Comparison of ENCODE assay signal across 28 mouse cellular contexts in the genomic region with DNA sequence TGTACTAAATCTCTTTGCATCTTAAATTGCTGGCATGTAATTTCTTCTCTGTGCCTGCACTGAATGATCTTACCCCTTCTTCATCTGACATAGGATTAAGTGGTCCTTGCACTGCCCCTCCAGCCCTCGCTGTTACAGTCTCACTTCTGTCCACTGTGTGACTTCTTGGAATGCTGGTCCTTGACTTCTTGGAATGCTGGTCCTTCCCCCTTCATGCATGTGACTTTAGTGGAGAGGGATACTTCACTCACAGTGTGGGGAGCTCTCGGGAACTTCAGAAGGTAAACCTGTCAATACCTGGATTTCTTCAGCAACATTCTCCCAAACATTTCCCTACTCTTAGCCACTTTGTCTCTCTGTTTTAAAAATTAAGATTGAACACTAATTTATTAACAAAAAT.
"Had no signal": no experiment of that assay in that cellular context is flagged by ENCODE, and none has a peak within 500 bp of the region (broad histone marks: within the 10 kb centered on the region; RNA-seq: fewer than 3 reads in every experiment).

No protein-coding gene starts in this region.

- H3K4me2 ChIP-seq: embryonic facial prominence, embryonic 12.5 days; embryonic facial prominence, embryonic 13.5 days; embryonic facial prominence, embryonic 15.5 days; forebrain, embryonic 12.5 days; forebrain, embryonic 13.5 days; forebrain, embryonic 15.5 days had no signal

- H3K27me3 ChIP-seq: embryonic facial prominence, embryonic 12.5 days; embryonic facial prominence, embryonic 13.5 days; embryonic facial prominence, embryonic 15.5 days; forebrain, embryonic 12.5 days; forebrain, embryonic 13.5 days; forebrain, embryonic 15.5 days had no signal

- DNase-seq: cerebellum, adult 2 months; cerebellum, adult 8-10 months; cerebellum, adult 9-10 months; cerebellum, adult 9-11 months; cerebellum, postnatal 10 days; cerebellum, postnatal 14 days; cerebellum, postnatal 25 days; cerebellum, postnatal 36 days; embryo, embryonic 11 days; forebrain, postnatal 0 days; gastrocnemius, adult 2 months; gastrocnemius, postnatal 10 days; gastrocnemius, postnatal 14 days; gastrocnemius, postnatal 25 days; gastrocnemius, postnatal 36 days; heart, adult 18-20 months; heart, adult 2 months had no signal

- H3K4me1 ChIP-seq: embryonic facial prominence, embryonic 10.5 days; embryonic facial prominence, embryonic 12.5 days; forebrain, embryonic 10.5 days; forebrain, embryonic 12.5 days; forebrain, embryonic 13.5 days; forebrain, embryonic 15.5 days had no signal

- H3K9ac ChIP-seq: embryonic facial prominence, embryonic 12.5 days; embryonic facial prominence, embryonic 13.5 days; embryonic facial prominence, embryonic 15.5 days; forebrain, embryonic 12.5 days; forebrain, embryonic 13.5 days; forebrain, embryonic 15.5 days; forebrain, postnatal 0 days had no signal

- H3K4me3 ChIP-seq: embryonic facial prominence, embryonic 10.5 days; embryonic facial prominence, embryonic 12.5 days; embryonic facial prominence, embryonic 13.5 days; embryonic facial prominence, embryonic 15.5 days; erythroblast, embryonic 14.5 days; forebrain, embryonic 10.5 days; forebrain, embryonic 12.5 days; forebrain, embryonic 13.5 days; forebrain, embryonic 15.5 days; gastrocnemius, adult 2 months; heart, adult 2 months had no signal

- H3K36me3 ChIP-seq: embryonic facial prominence, embryonic 10.5 days; embryonic facial prominence, embryonic 12.5 days; embryonic facial prominence, embryonic 13.5 days; embryonic facial prominence, embryonic 15.5 days; forebrain, embryonic 10.5 days; forebrain, embryonic 12.5 days; forebrain, embryonic 15.5 days had no signal

- ATAC-seq: forebrain, embryonic 13.5 days; forebrain, embryonic 14.5 days; forebrain, embryonic 15.5 days; forebrain, embryonic 16.5 days; forebrain, postnatal 0 days had no signal

- H3K9me3 ChIP-seq: embryonic facial prominence, embryonic 10.5 days; embryonic facial prominence, embryonic 12.5 days; embryonic facial prominence, embryonic 13.5 days; embryonic facial prominence, embryonic 15.5 days; forebrain, embryonic 10.5 days; forebrain, embryonic 12.5 days; forebrain, embryonic 13.5 days; forebrain, embryonic 15.5 days had no signal

- H3K27ac ChIP-seq: embryonic facial prominence, embryonic 10.5 days; embryonic facial prominence, embryonic 12.5 days; embryonic facial prominence, embryonic 13.5 days; embryonic facial prominence, embryonic 15.5 days; forebrain, embryonic 10.5 days; forebrain, embryonic 12.5 days; forebrain, embryonic 13.5 days; forebrain, embryonic 15.5 days; gastrocnemius, adult 2 months; heart, adult 2 months had no signal
